Mouse (Mus musculus) lung, postnatal 36 days (tissue): ENCODE results near the gene Rnpc3.
A peak's percentile ranks its signal among the peaks of the same experiment; 100 is the strongest.
"Not testable (repeated sequence)": the region's sequence is repeated elsewhere in the genome, so short reads cannot be mapped to it uniquely, and the experiment has no call there.

ENCODE experiments used
- DNase-seq: peaks from one replicate; pipeline ENCODE4 v3.0.0; 2022; ENCODE audit warnings: mixed read lengths

Gene Rnpc3

DNA sequence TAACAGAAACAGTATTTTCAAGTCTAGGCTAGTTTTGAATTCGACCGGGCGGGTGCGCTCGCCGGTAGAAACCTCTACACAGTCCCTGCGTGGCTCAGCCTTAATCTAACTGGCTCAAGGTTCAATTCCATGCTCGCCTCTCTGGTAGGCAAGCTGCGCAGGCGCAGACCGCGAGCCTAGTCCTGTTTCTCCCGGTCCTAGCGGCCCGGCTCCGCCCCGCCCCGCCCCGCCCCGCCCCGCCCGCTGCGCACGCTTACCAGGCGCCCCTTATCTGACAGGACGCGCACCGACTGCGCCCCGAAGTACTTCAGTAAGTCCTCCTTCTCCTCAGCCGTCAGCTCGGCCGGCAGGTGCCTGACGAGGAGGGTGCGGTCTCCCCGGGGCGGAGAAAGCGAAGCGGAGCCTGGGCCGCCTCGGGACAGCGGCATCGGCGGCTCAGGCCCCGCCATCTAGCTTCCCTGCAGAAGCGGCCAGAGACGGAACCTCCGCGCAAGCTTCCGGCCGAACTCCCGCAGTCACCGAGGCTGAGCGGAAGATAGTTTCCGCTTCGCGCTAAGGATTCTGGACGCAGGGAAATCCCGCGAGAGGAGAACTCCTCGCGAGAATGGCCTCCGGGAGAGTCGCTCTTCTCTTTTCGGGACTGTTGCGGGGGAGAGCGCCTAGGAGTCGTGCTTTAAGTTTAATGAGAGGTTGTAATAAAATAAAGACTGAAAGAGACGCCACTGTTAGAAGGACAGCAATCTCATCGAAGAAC is at the start of gene Rnpc3:
Rnpc3 (minus strand) TSS at position 544 of the 754 bp plus-strand sequence.
- DNase-seq, result peak; percentile 97

DNA sequence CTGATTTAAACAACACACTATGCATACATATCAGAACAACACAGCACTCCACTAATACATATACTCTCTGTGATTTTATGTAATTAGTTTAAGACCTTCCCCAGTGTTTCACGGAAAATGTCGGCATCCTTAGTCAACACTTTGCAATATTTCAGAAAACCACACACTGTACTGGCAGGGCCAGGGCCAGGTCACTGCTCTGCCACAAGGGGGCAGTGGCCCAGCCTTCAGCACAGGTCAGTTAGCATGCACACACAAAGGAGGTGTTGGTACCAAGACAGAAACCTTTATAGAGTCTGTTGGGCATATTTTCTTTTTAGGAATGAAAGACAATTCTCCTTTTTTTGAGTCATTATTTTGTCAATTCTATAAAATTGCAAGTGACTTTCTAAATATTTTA is 27.0 kb upstream of the Rnpc3 start:
- DNase-seq, result peak; percentile 5

DNA sequence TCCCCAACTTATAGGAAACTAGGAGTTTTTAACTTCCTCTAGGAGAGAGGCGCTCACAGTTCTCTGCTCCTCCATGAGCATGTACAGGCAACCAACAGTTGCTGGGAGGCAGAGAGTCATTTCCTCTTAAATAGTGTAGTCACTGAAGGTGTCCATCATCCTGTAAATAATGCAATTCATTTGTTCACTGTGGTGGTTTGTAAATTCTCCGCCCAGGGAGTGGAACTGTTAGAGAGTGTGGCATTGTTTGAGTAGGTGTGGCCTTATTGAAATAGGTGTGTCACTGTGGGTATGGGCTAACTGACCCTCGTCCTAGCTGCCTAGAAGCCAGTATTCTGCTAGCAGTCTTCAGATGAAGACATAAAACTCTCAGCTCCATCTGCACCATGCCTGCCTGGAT is 24.4 kb upstream of the Rnpc3 start:
- DNase-seq, result no peak

DNA sequence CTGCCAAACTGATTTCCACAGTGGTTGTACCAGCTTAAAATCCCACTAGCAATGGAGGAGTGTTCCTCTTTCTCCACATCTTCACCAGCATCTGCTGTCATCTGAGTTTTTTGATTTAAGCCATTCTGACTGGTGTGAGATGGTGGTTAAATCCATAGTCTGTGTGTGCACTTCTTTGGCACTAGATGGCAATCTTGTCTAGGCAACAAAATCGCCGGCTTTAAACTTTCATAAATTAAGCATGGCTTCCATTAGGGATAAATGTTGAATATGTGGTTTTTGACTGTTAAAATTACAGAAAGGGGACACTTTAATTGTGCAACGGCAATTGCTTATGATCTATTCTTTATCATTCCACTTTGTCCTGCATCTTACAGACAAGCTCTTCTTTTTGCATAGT is 21.4 kb upstream of the Rnpc3 start:
- DNase-seq, result not testable (repeated sequence)

DNA sequence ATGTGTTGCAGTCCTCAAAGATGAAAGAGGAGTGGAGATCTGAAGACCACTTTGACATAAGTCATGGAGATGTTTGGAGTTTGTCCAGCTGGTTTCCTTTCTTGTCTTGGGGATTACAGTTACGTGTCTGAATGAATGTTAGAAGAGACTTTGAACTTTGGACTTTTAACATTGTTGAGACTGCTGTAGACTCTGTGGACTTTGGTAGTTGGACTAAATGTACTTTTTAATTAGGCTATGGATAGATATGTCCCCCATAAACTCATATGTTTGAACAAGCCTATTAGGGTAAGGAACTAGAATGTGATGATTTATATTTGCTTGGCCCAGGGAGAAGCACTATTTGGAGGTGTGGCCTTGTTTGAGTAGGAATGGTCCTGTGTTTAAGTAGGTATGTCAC is 9.6 kb upstream of the Rnpc3 start:
- DNase-seq, result no peak

DNA sequence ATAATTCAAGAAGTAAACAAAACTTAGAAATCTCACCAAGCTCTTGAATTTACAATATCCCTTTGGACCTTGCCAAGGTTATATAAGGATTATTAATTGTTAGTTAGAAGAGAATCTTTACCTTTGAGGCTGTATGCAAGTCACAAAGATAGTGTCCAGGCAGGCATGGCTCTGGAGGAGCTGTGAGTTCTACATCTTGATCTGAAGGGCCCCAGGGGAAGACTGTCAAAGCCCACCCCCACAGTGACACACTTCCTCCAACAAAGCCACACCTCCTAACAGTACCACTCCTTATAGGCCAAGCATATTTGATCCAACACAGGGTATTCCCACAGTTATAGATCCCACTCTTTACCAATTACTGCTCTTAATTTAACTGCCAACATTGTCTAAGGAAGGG is 4.3 kb upstream of the Rnpc3 start:
- DNase-seq, result no peak

DNA sequence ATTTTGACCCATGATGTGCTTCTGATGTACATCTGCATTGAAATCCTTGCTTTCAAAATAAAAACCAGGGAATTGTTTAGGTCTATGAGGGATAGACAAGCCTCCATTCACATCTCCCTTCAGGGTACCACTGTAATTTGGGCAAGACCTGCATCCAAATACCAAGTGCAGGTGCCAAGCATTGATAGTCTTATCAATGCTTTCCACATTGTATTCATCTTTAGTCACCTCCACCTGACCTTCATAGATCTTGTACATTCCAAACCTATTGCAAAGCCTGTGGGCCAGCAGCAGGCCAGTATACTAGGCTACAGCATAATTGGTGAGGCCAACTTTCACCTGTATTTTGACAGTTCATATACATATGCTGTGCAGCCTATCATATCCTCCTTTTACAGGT is 1.7 kb upstream of the Rnpc3 start:
- no peak for DNase-seq

DNA sequence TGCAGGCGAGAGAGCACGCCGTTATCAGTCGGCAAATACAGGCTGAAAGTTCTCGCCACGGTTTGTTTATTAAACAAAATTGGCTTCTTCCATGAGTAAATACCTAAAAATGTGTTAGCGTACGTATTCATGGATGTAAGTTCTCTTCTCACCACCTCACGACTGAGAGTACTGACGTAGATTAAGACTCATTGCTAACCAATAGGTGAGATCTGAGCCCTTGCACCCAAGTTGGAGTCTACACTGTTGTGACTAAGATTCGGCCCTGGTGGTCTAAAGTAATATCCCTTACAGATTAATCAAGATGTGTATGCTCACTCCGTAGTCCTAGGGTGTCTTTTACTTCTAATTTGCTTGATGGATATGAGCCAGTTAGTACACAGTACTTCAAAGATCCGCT is 615 bp upstream of the Rnpc3 start:
- peak; percentile 7 for DNase-seq

DNA sequence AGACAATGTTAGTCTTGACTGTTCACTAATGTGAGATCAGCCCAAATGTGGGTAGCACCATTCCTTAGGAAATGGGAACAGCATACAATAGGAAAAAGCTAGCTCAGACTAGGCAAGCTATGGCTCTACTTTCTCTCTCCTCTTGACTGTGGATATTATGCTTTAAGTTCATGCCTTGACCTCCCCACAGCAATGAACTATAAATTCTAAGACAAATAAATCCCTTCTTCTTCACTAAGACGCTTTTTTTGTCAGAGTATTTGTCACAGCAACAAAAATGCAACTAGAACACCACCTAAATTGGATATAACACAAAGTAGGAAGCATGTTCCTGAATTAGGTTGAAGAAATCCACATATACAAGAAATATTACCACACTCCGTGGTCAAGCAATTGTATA is 23.4 kb downstream of the Rnpc3 start, which contains the start of gene Amy1:
Amy1 (minus strand) TSS at position 101 of the 400 bp plus-strand sequence.
- no peak for DNase-seq

DNA sequence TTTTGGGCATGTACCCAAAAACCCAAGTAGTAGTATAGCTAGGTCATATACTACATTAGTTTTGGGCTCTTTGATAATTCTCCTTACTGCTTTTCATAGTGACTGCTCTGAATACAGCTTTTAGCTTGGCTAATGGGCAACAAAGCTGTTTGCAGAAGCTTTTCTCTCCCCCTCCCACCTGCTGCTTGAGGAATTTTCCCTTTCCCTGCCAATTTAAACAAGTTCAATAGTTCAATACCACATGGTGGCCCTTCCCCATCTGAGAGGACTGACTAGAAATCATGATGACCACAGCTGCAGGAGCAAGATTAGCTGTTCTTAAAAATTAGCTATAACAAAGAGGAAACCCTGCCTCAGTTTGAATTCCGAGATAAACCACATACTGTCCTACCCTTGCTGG is 39.1 kb downstream of the Rnpc3 start:
- no peak for DNase-seq

DNA sequence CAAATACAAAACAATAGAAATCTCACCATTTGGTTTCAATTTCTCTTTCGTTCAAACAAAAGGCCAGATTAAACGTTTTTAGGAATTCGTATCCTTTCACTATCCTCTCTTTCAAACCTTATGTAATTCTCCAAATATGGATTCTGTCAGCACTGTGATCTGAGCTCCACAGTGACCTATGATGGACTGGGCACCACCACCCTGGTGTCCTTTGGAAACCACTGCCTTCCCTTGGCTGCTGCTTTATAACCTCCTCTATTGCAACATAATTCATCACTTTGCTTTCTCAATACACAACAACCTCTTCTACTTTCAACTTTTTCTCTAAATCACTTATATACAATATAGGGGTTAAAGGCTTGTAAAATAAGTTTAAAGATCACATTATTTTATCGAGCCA is 55.4 kb downstream of the Rnpc3 start:
- no peak for DNase-seq

DNA sequence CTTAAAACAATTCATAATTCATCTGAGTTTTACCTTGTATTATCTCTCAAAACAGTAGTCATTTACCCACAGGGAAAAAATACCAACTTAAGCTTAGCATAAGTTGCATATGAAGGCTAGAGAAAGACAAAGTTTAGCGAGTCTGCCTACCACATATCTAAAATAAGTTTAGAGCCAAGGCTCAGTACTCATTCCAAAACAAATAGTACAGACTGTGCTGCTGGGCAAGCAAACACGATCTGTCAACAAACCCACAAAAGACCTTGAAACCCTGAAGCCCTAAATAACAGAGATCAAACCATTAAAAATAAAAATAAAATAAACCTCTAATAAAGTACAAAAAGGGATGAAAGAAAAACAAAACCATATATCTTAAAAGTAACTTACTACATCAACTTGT is 55.8 kb downstream of the Rnpc3 start:
- no peak for DNase-seq

DNA sequence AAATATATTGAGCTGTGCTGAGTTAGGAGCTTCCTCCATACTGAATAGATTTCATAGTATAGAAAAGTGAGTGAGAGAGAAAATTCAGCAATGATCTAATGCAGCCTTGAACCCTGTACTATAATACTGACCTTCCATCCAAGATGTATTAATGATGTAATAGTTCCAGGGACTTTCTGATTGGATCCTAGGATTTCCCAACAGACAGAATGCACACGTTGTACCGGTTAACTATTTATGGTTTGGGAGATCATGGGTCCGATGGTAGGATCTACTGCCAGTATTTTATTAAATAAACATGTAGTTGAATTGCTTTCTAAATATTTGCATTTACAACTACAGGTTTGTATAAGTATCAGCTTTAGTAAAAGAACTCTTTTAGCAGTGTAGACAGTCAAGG is 57.8 kb downstream of the Rnpc3 start:
- DNase-seq, result no peak
